Mouse (Mus musculus) hematopoietic stem cell, adult 5-6 weeks (primary cell): ENCODE results near the gene Hmgxb4. TPM values are rescaled to one million over a fixed set of nuclear protein-coding genes. Genes with fewer than 3 reads are reported as not detected.
A peak's percentile ranks its signal among the peaks of the same experiment; 100 is the strongest.

Source experiments
- ATAC-seq, 2 experiments: fragments of 125-278 bp in 1 of 2; replicated peaks in 1 of 2; 2 replicates each; pipeline ENCODE4 v1.8.0; 2016 to 2017; ENCODE audit warnings: inconsistent platforms in 2 of 2, mild to moderate bottlenecking in 2 of 2, moderate number of reproducible peaks in 2 of 2, low read depth in 1 of 2, moderate TSS enrichment in 1 of 2; ENCODE audit not compliant: low FRiP score in 2 of 2, poor library complexity in 2 of 2, severe bottlenecking in 2 of 2, insufficient read depth in 1 of 2, low TSS enrichment in 1 of 2
- total RNA-seq: library from RNA; stranded (forward); fragments of 172-1452, 232-1000 nt; gene quantifications from 2 replicates; pipeline ENCODE4 v1.2.3, GENCODE M21; 2017

Hmgxb4 gene
- total RNA-seq, 1 experiment from 2014 or later, result 88.5 TPM

DNA sequence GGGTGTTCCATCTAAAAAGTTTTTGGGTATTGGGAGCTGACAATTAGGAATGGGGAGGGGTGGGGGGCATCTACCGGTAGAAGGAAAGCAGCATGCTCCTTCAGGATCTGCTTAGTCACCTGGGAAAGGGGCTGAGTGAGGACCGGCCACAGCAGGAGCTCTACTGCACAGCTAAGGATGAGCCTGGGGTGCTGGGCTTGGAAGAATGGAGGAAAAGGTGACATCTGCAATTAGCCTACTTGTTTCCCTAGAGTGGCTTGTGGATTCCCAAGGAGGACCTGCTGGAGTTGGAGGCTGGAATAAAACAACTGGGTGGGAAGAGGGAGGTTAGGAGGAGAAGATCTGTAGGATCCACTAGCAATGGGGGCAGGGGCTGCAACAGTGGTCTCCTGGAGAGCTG is 20.4 kb downstream of the Hmgxb4 start:
- no peak for ATAC-seq

DNA sequence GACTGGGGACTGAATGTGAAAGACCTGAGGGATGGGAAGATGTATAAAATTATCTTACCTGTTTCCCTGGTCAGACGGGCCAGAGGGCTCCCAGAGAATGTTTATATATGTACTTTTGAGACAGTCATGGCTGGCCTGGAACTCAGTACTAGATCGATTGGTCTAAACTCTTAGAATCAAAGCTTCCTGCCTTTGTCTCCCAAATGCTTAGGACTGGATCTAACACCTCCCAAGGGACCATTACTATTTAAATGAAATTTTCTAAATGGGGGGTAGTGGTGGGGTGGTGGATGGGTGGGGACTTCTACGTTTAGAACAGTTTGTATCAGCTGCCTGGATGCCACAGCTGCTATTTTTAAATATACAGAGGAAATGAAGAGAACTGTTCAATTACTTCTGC is 20.8 kb downstream of the Hmgxb4 start:
- no peak for ATAC-seq

DNA sequence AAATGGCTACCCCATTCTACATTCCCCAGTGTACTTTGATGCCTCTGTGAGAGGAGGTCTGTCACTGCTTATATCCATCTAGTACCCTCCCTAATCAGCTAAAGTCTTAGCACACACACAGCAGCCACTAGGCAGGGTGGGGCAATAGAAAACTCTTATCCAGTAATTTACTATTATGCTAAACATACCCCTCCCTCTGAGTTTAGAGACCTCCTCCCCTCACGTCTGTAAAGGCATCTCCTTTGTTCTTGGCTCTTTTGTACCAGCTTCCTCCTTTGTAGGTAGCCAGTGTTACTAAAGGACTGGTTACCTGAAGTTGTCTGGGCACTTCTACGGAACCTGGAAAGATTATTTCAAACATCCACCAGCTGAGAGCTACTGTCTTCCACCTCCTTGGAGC is 22.8 kb downstream of the Hmgxb4 start:
- peak; percentile 67 to 69 for ATAC-seq

DNA sequence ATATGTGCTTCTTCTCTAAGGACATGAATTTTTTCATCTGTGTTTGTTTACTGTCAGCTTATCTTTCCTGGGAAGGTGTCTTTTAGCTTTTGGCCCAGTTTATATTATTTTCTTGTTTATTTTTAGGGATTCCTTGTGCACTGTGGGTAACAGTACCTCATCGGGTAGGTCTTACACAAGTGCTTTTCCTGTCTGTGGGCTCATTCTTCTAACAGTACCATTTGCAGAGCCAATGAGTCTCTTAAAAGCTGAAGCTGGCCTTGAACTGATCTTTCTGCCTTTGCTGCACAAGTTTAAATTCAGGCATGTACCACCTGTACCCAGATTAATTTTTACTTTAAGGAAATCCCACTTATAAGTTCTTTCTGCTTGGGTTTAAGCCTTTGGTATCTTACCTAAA is 23.3 kb downstream of the Hmgxb4 start:
- ATAC-seq, result no peak

DNA sequence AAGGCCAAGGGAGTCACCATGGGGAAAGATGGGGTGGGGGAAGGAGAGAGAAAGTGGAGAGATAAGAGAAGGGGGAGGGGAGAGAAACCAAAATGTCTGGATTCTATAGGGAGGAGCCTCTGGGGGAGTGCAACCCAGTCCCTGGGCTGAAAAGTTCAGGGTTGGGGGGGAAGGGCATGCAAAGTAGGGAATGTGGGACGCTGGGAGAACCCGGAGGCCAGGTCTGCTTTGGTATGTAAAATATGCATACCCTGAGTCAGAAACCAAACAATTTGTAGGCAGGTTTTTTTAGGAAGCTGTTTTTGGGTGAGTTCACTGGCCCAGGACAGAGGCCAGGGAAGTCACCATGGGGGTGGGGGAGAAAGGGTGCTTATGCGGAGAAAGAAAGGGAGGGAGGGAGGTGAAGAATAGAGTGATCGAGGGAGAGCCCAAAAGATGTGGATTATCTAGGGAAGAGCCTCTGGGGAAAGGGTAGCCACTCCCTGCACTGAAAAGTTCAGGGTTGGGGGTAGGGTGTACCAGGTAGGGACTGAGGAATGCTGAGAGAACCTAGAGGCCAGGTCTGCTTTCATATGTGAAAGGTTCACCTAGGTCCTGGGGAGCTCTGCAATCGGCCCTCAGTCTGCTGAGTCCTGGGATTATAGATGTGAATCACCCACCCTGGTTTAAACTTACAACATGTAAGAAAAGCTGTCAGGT is 25.3 kb downstream of the Hmgxb4 start:
- no peak for ATAC-seq

DNA sequence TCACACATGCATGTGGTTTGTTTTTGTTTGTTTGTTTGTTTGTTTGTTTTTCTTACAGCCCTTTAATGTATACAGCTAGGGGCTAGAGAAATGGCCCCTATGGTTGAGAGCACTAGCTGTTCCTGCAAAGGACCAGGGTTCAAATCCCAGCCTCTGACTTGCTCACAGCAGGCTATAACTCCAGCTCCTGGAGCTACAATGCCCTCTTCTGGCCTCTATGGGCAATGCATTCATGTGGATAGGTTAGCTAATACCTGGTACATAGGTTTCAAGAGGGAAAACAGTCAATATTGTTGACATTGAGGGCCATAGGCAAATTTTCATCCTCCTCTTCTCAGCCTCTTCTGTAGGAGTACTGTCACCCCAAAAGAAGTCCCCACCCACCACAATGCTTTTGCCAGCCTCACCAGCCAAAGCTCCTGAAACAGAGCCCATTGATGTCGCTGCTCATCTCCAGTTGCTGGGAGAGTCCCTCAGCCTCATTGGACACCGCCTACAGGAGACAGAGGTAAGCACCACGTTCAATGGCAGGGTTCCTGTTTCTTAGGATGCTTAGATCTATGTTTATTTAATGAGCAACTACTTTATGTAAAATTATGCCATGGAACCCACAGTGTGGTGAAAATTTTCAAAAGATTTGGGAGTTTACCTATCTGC is 30.6 kb downstream of the Hmgxb4 start:
- no peak for ATAC-seq

DNA sequence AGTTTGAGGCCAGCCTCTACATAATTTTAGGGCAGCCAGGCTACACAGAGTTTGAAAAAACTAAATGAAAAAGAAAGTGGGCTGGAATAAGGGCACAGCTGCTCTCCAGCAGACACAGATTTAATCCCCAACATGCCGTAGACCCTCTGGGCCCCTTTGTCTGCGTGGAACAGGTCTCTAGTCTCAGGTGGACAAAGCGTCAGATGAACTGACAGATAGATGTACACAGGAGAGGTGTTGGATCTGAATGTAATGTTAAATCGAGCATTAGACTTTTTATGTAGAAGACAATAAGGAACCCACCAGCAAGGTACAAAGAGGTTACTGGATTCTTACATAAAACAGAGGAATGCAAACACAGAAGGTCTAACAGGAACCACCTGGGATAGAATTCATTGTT is 32.7 kb downstream of the Hmgxb4 start:
- no peak for ATAC-seq

DNA sequence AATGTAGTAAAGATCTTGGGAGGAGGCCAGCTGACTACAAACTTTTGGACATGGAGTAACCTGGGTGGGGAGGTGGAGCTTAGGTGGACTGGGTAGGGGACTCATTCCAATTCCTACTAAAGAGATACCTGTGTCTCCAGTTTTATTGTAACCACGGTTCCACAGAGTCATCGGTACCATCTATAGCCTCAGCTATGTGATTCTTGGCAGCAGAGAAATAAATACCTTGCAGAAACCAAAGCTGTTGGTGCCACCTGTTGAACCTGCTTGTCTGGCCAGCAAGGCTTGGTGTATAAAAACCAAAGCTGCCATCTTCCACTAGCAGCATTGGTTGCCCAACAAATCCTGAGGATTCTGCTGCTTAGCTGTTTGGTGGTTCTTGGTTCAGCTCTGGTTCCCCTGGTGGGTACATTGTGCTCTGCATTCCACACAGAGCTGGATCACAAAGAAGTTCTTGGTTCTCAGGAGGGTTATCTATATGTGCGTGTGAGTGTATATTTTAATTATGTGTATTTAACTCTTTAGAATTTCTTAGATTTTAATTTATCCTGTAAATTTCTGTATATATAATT is 37.4 kb downstream of the Hmgxb4 start:
- ATAC-seq, result no peak

DNA sequence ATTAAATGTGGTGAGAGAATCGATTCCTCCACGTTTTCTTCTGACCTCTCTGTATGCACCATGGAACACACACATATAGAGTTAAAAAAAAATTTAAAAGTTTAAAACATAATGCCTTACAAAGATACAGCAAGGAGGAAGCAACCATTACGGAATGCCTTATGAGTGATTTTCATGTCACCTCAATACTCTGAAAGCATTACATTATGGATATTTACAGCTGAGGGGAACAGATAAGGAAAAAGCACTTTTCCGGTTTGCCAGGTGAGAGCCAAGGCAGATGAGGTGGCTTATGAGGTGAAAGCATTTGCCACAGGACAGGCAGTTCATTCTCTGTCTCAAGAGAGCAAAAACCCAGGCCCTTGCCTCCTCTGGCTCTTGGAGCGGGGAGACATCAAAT is 39.8 kb downstream of the Hmgxb4 start:
- ATAC-seq, result no peak; a peak in 1 of 4 replicates

DNA sequence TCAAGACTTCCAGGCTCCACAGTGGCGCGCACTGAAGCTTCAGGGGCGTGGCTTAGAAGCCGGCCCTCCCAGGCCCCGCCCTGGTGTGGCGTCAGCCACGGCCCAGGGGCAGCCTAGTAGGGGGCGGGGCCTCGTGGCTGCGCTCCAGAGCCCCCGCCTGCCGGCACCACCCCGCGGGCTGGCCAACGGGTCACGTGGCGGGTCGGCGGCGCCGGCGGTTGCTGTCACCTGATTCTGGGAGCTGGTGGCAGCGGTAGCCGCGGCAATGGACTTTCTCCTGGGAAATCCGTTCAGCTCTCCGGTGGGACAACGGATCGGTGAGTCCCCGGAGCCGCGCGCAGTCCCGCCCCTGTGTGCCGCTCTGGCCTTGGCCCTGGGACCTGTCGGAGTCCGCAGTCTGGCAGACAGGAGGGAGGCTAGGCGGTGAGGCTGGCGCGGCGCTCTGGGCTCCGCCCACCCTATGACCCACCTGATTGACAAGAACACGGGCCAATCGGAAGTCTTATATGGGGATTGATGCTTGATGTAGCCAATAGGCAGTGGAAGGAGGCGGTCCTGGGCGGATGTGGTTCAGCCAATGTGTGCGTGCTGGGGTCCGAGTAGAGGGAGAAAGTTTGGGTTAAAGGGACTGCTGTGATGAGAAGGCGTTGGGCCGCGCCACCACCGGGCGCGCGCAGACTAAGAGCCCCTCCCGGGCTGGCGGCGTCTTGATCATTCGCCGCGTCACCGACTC is 40.5 kb downstream of the Hmgxb4 start, which contains the start of gene Tom1:
Gene Tom1, plus strand, starts transcription at position 195 of the 733 bp plus-strand sequence.
- peak; percentile 95 to 96 for ATAC-seq

DNA sequence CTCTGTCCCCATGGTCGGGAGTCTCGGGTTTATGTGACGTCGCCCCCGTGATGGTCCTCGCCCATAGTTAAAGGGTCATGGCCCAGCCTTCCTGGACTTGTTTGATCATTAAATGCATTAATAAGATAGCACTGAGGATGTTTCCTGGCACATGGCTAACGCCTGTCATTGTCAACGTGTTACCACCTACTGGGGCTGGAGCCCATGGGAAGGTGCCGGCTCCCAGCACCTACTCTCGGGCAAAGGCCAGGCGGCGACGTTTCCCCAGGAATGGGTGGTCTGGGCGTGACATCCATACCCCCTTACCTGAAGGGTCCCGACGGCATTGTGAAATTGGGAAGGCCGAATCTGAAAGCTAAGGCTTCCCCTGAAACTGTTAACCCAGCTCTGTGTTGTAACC is 41.1 kb downstream of the Hmgxb4 start:
- ATAC-seq, result 0 out of 4 replicates have a peak, but pooled peaks of 1 of the 2 experiments have one; percentile 1

DNA sequence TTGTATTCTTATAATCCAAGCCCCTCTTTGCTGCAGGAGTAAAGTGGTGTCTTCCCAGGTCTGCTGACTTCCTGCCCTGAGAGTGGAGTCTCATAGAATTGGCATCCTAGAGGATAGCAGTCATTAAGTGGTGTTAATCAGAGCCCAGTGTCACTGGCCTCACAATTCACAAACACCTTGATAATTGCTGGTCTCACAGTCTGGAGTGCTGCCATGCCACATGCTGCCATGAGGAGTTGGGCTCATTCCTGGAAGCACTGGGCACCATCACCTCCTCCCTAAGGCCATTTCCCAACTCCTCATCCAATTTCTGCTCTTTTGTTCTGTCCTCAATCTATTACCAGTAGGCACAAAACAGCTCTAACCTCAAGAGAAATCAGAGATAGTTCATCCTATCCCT is 42.5 kb downstream of the Hmgxb4 start:
- no peak for ATAC-seq

DNA sequence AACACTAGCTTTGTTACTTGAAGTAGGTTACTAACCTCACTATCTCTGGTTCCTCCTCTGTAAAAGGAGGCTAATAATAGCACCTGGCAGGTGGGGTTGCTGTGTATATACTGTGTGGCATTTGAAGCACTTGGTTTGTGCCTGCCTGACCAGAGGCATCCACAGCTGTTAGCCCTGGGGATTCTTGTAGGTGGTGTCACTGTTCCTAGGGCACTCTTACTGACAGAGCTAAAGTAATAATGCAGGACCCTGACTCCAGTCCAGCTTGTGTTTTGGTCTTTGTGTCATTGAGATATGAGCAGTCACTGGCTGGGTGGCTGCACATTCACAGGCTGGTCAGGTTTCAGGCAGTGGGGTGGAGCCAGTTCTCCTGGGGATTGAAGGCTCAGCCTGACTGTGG is 45.3 kb downstream of the Hmgxb4 start:
- ATAC-seq, result no peak

DNA sequence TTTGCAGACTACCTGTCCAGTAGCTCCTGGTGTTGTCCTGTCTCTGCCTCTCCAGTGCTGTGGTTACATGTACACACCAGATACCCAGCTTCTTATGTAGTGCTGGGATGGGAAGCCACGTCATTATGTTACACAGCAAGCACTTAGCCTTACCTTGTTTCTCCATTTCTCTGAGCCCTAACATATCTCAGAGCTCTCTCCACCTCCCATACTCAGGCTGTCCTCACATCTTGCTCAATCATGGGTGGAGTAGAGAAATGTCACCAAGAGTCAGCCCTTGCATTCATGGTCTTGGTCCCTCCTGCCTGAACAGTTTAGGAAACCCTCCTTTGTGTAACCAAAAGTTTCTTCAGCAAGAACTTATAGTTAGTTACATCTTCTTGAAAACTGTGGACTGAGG is 46.6 kb downstream of the Hmgxb4 start:
- peak in 1 of 2 experiments; percentile 66; a peak in 1 of 4 replicates for ATAC-seq

DNA sequence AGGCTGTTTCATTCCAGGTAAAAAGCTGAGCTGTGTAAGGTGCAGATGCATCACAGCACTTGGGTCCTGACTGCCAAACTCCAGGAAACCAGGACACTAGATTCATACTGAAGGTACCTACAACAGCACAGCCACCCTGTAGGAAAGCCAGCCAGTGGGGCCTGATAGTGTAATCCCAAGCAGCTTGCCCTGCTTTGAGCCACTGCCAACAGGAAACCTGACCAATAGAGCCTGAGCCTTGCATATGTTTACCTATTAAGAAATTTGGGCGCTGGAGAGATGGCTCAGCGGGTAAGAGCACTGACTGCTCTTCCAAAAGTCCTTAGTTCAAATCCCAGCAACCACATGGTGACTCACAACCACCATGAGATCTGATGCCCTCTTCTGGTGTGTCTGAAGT is 49.0 kb downstream of the Hmgxb4 start:
- no peak for ATAC-seq

DNA sequence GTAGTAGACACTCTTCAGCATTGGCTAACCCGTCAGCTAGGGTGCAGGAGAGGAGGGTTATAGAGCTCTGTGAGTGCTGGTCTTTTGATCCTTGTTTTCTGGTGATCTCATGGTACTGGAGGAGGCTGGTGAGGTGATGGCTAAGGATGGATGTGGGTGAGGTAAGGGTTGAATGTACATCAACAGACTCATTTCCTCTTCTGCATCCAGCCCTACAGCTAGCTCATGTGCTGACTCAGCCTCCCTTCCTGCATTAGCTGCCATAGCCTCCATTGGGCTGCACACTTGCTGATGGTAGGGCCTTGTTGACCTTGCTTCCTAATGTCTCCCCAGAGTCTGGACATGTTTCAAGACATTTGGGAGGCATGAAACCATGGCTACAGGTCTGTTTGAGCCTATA is 49.8 kb downstream of the Hmgxb4 start:
- ATAC-seq, result no peak; a peak in 1 of 4 replicates

DNA sequence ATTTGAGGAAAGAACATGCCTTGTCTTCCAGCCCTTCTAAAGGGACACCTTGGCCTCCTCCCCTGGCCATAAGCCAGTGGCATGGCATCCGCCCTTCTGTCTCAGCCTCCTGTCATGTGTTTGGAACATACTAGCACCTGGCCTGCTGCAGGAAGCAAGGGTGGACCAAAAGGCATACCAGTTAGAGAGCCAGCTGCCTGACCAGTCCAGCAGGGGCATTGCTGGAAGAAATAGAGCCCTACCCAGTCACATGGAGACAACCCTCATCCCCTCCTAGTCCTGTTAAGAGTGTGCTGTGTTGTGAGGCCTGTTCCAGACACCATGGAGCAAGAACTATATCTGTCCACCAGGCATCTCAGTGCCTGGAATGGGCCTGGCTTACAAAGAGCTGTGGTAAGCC is 53.1 kb downstream of the Hmgxb4 start:
- no peak for ATAC-seq

DNA sequence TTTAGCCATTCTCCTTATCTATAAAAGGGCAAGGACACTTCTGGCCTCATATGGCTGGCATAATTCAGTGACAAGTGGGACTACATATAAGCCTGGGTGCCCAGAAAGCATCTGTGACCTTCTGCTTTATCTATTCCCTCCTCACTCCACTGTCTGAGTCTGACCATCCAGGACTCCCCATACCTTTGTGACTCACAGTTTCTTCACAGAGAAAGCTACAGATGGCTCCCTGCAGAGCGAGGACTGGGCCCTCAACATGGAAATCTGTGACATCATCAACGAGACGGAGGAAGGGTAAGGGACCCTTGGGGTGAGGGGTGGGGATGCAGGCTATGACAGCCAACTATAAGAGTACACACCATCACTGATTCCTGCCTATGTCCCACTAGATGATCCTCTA is 54.6 kb downstream of the Hmgxb4 start:
- no peak for ATAC-seq
